Mouse (Mus musculus) spleen, postnatal 36 days (tissue): ENCODE measurements around the gene Clcn6.
"Not testable (repeated sequence)": the region's sequence is repeated elsewhere in the genome, so short reads cannot be mapped to it uniquely, and the experiment has no call there.

Experiments
- DNase-seq, 2 experiments: peaks; one replicate each; pipeline ENCODE4 v3.0.0; 2022; ENCODE audit warnings: low spot score in 2 of 2, mixed read lengths in 1 of 2

The Clcn6 gene

GRCm38 (mm10) chr4:148065702-148066400, 27.2 kb upstream of the Clcn6 start:
- no peak for DNase-seq

- DNase-seq = no peak
These were observed 22.5 kb upstream of the Clcn6 start for GRCm38 (mm10) chr4:148061086-148061480.

DNA sequence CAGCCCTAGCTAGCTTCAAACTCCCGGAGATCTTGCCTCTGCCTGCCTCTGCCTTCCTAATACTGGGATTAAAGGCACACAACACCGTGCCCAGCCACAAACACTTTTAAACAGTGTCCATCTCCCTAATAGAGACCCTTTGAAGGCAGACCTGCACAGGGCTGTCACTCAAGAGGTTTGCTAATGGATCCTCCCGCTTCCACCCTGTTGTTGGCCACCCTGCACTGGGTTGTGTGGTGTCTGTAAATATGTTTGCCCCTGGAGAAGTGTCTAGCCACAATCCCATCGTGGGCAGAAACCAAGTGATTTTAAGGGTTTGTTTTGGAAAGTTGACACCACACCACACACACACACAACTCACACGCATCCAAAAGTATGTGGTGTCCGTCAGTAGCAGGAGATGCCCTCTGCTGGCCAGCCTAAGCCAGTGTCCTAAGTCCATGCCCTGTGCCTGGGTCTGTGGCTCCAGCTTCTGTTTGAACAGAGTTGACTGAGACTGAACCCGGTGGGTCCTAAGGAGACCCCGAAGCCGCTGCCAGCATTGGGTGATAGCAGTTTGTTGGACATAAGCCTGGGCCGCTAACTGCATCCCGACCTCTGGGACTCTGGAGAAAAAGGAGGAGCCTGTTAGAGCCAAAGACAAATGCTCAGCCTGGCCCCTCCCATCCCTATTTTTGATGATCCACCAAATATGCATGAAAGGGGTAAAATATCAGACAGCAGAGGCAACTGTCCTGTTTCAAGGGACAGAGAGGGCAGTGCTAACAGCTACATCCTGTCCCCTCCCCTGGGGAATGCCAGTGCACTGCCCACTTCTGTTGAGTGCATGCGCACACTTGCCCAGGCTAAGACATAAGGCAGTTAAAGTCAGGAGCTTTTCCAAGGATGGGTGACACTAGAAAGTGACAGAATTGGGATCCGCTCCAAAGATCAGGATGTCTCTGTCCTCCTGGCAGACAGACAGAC, 21.8 kb upstream of the Clcn6 start:
- DNase-seq = no peak

GRCm38 (mm10) chr4:148058993-148059392, 20.4 kb upstream of the Clcn6 start:
- no peak for DNase-seq

DNA sequence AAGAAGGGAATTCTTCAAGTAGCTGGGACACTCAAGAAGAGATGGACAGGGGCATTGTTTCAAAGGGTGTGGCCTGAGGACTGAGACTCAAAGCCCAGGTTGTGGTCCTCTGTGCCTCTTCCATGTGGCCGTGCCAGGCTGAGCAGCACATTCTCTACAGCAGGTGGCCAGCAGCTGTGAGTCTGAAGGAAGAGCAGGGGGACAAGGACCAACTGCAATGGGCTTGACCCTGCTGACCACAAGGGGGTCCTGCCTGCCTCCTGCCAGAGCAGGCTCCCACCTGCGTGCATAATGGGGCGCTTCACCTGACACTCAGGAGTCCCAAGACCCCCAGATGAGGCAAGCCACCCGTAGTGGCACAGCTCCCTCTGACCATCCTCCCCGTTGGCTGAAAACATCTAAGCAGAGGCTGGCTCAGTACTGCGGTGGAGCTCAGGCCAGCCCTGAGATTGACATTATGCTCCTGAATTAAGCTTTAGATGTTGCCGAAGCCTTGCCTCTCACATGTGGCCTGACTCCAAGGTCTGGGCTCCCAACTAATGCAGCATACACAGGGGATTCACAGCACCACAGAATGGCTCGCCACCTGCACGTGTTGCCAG, 19.7 kb upstream of the Clcn6 start:
- DNase-seq = no peak

DNA sequence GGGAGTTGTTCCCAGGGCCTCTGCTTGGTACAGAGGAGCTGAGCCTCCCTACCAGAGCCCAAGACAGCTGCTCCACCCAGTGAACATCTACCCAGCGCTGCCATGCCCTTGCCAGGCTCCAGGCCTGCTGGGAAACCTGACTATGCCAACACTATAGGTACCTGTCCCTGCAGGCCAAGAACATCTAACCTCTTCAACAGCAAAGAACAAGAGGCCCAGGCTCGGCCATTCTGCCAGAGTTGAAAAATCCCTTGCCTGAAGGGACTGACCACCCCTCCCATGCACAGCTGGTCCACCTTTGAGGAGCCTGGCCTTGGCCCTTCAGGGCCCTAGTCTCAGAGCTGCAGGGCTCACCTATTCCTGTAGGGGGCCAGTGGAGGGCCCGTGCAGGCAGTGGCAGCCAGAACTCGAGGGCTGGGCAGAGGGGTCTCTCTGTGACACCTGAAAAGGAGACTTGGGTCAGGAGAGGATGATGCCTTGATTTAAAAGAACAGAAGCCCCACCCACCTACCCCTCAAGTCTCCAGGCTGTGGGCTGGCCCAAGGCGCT, 19.1 kb upstream of the Clcn6 start:
- no peak for DNase-seq

DNA sequence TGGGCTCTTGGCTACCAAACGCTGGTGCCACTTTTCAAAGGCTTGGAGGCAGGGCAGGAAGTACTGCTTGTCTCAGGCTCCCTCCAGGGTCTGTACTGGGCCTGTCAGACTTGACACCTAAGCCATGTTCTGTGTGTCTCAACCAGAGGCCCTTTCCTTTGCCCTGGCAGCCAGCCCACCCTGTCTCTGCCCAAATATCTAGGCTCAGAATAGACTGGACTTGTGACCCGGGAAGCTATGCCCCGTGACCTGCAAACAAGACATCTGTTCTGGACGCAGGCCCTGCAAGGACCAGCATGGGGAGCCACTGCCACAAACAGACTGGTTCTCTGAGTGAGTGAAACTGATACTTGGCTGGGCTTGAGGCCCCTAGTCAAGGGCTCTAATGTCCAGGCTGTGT, 18.2 kb upstream of the Clcn6 start:
- DNase-seq = no peak

GRCm38 (mm10) chr4:148056246-148056645, 17.6 kb upstream of the Clcn6 start:
- DNase-seq = no peak

DNA sequence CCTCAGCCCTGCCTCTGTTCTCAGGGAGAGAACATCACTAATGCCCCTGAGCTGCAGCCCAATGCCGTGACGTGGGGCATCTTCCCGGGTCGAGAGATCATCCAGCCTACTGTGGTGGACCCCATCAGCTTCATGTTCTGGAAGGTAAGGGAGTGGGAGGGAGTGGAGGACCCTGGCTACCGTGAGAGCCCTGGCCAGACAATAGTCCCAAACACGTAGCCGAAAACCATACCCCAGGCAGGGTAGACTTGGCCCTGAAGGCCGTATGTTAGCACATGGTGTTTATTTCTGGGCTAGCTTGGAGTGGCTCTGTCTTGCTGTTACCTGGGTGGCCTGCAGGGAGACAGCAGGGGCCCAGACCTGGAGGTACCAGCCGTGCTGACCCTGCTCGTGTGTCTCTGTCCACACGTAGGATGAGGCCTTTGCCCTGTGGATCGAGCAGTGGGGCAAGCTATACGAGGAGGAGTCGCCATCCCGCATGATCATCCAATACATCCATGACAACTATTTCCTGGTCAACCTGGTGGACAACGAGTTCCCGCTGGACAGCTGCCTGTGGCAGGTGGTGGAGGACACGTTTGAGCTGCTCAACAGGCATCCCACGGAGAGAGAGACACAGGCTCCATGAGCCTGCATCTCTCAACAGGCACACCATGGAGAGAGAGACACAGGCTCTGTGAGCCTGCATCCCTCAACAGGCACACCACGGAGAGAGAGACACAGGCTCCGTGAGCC, 16.5 kb upstream of the Clcn6 start:
- DNase-seq = no peak

- DNase-seq = no peak
These were observed 14.8 kb upstream of the Clcn6 start for GRCm38 (mm10) chr4:148053417-148053920.

DNA sequence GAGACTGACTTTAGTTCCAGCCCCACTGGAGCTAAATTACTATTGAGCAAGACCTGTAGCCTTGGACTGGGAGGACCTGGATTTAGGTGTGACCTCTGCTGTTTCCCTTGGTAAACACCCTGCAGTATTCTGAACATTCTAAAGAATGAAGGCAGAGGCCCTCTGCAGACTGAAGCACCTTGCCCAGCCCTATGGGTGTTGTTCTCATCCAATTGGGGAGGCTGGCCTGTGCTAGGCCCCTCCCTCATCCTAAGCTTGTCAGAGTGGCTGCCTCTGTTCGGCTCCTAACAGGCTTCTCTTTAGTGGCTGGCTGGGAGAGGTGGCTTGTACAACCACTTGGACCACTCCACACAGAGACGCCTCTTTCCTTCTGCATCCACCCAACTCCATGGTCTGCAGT, 14.4 kb upstream of the Clcn6 start:
- no peak for DNase-seq

GRCm38 (mm10) chr4:148051886-148052285, 13.3 kb upstream of the Clcn6 start:
- DNase-seq = no peak

GRCm38 (mm10) chr4:148051046-148051776, 12.6 kb upstream of the Clcn6 start:
- DNase-seq = no peak

GRCm38 (mm10) chr4:148050396-148050914, 11.8 kb upstream of the Clcn6 start:
- DNase-seq = not testable (repeated sequence)

DNA sequence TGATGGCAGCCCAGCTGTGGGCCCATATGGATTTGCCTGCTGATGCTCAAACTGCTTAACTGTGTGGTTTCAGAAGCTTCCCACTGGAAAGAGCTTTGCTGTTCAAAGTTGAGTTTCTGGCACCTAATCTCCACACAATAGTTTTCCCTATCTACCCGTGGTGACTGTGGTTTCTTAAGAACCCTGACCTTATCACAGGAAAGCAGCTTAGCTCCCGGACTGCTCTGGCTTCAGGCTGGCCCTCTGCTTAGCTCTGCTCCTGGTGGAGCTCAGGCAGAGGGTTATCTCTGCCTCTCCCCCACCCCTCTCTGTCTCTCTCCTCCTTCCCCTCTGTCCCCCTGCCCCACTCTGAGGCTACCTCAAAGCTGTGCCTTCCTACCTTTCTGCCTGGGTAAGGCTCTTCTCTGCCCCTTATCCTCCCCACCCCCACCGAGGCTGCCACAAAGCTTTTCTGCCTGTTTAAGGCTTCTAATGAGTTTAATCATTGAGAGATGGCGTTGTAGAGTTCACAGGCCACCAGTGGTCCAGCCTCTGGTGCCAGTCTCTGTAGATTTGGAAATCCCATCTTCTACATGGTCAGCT, 7.9 kb upstream of the Clcn6 start:
- peak in 1 of 2 experiments; percentile 22 for DNase-seq

DNA sequence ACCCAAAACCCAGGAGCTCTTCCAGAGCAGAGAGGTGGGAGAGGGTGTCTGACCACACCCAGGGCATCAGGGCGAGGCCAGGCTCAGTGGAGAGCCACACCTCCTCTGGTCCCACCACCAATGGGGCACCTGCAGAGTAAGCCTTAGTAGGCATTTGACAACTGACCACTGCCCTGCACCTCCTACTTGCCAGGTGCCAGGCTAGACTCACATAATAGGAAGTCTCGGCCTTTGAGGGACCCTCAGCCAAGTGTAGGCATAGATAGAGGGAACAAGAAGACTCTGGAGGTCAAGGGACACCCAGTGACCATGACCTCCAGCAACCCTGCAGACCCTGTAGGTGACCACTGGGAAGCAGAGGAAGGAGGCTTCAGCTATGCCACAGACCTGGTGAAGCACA, 5.5 kb upstream of the Clcn6 start:
- no peak for DNase-seq

GRCm38 (mm10) chr4:148043327-148043726, 4.7 kb upstream of the Clcn6 start:
- not testable (repeated sequence) for DNase-seq

GRCm38 (mm10) chr4:148041611-148042191, 3.1 kb upstream of the Clcn6 start:
- DNase-seq = peak in 1 of 2 experiments; percentile 20

GRCm38 (mm10) chr4:148040933-148041610, 2.5 kb upstream of the Clcn6 start:
- DNase-seq = peak; percentile 46 to 57
